Mouse (Mus musculus): ENCODE measurements around the gene Hoxd13. TPM values are rescaled to one million over a fixed set of nuclear protein-coding genes. Genes with fewer than 3 reads are reported as not detected.

The Hoxd13 gene
- 0.10 and 0.18 TPM in 2 replicates for polyA plus RNA-seq (2015; fragmentation: Nextera tagmentation; extraction: Ambion mirVana)

DNA sequence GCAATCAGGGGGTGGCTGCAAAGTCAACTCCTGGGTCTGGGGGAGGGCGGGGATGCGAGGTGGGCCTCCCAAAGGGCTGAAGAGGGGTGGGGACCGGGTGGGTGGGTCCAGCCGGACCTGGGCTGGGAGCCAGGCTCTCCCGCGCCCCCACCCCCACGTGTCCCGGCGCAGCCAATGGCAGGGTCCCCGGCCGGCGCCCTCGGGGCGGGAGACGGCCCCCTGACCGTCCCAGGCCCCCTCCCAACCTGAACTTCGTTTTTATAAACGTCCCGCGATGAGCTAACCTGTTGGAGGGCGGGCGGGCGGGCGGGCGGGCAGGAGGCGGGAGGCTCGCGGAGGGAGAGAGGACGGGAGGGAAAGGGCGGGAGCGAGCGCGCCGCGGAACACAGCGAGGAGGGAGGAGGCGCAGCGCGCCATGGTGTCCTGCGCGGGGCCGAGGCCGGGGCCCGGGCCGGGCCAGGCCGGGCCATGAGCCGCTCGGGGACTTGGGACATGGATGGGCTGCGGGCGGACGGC lies at the start of gene Hoxd13:
Hoxd13 (plus strand) TSS at position 469 of the 516 bp plus-strand sequence.

DNA sequence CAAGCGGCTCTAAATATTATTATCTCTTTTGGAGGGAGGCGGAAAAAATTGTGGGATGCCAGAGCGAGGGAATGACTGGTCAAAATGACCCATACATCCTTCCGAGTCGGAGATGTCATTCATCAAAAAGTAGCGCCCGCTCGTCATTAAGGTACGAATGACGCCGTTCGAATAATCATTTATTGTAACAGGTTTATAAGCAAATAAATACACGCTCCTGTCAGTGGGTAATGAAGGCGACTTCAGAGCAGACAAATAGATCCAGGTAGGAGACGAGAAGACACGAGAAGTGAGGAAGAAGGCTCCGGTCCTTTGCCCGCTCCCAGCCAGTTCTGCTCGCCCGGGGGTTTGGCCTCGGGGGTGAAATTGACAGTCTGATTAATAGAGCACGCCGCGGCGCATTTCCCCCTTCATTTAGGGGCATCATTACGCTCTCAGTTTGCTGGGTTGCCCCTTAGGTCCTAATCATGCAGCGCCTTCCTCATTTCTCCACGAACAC lies 8.6 kb upstream of the Hoxd13 start, which contains the start of gene Evx2:
Evx2 (minus strand) TSS at position 51 of the 499 bp plus-strand sequence.

DNA sequence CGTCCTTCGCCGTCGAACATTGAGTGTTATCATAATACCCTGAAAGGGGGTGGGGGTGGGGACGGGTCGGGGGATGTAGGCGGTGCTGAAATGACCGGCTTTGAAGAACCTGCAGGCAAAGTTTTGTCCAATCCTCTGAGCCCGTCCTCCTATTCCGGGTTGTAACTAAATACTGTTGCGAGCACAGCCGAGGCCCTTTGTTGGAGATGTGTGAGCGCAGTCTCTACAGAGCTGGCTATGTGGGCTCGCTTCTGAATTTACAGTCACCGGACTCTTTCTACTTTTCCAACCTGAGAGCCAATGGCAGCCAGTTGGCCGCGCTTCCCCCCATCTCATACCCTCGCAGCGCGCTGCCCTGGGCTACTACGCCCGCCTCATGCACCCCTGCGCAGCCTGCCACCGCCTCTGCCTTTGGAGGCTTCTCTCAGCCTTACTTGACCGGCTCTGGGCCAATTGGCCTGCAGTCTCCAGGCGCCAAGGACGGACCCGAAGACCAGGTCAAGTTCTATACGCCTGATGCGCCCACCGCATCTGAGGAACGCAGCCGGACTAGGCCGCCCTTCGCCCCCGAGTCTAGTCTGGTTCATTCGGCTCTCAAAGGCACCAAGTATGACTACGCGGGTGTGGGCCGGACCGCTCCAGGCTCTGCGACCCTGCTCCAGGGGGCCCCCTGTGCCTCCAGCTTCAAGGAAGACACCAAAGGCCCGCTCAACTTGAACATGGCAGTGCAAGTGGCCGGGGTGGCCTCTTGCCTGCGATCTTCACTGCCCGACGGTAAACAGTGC lies 7.0 kb downstream of the Hoxd13 start, which contains the start of gene Hoxd12:
Hoxd12 (plus strand) TSS at position 133 of the 785 bp plus-strand sequence.

DNA sequence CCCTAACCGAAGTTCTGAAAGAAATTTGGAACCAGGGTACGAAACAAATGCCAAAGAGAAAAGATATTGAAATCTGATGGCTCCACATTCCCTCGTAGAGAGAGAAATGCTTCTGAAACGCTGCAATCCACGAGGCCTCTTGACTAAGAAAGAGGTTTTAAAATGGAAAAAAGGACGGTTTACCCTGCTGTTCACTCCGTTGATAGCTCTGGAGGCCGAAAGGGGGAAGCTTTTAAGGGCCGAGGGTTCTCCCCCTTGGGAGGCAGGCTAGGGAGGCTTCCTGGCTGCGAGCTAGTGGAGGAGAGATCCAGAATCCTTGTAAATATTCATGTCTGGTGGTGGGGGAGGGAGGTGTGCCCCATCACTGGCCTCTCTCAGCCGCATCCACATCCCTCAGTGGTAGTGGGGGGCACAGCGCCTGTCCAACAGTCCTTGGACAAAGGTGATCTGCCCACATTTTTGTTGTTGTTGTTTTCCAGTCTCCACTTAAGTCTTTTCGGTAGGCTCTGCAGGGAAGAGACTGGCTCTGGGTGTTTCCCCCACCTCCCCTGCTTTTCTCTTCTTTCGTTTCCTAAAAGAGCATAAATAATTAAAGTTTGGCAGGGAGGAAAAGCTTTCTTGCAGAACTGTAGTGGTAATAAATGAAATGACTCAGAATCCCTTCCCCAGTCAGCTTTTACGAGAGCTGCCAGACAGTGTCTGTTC lies 10.9 kb downstream of the Hoxd13 start, which contains the start of gene Hoxd11:
Hoxd11 (plus strand) TSS at position 667 of the 705 bp plus-strand sequence.

DNA sequence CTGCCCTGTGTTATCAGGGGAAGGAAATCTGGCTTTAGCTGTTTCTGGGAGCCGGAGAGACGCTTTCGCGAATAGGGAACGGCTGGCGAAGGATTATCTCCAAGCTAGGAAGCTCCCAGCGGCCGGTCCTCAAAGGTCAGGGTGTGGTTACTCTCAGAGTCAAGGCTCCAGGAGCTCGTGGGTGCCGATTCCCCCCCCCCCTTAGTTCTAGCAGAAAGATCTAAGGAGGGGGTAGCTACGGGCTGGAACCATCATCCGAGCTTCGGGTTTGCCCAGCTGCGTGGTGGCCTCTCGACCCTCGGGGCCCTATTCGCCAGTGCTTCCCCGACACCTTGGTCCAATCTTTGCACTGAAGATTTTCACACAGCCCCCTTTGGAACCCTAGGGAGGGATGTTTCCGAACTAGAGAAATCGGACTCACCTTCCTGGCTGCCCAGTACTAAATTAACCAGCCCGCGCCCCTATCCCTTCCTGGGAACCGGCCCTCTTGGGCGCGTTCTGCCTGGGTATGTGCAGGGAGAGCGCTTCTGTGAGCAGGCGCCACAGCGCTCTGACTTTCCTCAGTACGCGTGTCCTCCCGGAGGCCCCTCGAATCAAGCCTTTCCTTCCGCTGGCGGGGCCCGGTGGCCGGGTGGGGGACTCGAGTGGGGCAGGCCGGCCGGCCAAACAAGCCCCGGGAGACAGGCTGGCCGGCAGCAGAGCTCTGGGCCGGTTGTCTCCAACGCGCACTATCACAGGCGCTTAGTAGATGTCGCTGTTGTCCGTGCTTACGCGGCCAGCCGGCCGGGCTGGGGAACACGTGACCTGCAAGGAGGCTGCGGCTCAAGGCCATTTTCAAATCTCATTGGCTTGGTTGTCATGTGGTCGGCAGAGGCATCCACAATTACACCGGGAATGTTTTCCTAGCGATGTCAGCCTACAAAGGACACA lies 23.2 kb downstream of the Hoxd13 start, which contains the start of gene Hoxd10:
Hoxd10 (plus strand) TSS at position 903 of the 930 bp plus-strand sequence.

DNA sequence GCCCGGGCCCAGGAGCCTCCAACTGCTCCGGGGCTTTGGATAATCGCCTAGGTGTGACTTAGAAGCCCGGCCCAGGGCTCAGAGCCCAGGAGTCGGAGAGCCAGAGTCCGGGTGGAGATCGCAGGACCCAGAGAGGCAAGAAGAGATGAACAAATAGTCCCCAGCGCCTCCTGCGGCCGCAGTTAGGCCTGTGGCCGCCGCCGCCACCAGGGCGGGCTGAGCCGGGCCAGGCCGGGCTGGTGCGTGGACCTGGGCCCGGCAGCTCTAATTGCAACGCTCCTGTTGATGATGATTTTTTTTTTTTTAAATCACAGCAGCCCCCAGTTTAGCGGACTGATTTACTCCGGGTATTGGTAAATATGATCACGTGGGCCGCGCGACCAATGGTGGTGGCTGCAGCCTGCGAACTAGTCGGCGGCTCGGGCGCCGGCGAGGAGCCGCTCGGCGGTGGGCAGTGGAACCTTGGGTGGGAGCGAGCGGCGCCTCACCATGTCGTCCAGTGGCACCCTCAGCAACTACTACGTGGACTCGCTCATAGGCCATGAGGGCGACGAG lies 29.5 kb downstream of the Hoxd13 start, which contains the start of gene Hoxd9:
Hoxd9 (plus strand) TSS at position 161 of the 555 bp plus-strand sequence.

DNA sequence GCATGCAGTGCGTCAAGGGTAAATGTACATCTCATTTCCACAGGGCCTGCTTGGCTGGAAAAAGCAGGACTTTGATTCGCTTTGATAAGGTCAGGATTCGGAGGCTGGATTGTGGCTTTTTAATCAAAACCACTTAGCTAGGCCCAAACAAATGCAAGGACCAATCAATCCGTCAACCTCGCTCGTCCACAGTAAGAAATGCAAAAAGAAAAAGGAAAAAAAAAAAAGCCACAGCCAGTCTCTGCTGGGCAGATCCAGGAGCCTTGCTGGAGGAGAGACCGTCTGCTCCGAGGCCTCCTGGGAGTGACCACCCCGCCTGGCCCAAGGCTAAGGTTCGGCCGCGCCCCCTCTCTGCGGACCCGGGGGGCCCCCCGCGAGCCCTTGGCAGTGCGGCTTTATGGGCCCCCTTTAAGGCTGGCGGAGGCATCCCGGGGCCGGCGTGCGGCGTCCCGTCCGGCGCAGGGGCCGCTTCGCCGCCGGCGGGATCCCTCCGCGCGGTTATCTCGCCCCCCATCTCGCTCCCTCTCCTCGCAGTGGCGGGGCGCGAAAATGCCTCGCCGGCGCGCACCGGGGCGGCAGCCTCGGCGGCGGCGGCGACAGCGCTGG lies 36.4 kb downstream of the Hoxd13 start, which contains the start of gene Hoxd8:
Hoxd8 (plus strand) TSS at position 223 of the 606 bp plus-strand sequence.

DNA sequence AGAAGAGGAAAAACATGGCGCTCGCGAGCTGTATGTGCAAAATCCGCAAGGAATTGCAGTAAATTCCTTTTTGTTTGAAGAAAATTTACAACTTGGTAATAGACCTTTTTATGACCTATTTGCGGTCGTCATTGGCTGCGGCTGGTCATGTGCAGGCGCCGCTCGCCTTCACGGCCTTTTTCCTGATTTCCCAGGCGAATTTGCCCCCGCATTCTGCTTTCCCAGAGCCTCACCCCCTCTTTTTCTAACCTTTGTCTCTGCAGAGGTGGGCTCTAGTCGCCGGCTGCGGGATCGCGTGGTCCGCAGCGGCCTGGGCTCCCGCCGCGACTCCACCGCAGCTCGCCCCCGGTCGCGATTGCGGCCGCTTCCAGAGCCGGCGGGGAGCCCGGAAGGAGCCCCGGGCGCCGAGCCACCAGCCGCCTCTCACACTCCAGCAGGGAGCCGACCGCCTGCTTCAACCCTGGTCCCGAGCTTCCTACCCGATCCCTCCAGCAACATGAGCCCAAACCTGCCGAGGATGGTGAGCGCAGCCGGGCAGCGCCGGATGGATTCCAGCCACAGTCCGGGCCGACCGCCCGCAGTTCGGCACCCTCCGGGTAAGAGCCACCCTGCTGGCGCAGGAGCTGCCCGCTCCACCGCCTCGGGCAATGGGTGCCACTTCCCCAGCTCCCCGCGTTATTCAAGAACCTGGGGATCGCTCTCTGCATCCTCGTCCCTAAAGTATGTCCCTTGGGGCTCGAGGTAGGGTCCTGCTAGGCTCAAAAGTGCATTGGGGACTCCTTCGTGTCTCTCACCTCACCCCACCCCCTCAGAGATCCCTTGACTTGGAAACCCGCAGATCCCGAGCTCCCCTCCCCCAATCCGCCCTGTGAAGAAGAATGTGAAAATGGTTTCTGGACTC lies 43.9 kb downstream of the Hoxd13 start, which contains the start of the genes Hoxd3 and Hoxd4:
Hoxd3 (plus strand) TSS at position 207 of the 901 bp plus-strand sequence.
Hoxd4 (plus strand) TSS at position 209 of the 901 bp plus-strand sequence.

Small RNA genes within 50 kb of the gene (microRNA-seq; reads per million reads assigned to microRNA genes)
- gene Gm44463: not detected

Other genes with a start within 250 kb of the Hoxd13 start
- gene Lnpk, start 88.9 kb upstream of the Hoxd13 start, polyA plus RNA-seq (2015; fragmentation: Nextera tagmentation; extraction: Ambion mirVana): 31.1 and 35.3 TPM in 2 replicates
- 0.19 and 0.41 TPM in 2 replicates for gene Evx2, start 8.8 kb upstream of the Hoxd13 start, polyA plus RNA-seq (2015; fragmentation: Nextera tagmentation; extraction: Ambion mirVana)
- gene Hoxd12, start 6.7 kb downstream of the Hoxd13 start, polyA plus RNA-seq (2015; fragmentation: Nextera tagmentation; extraction: Ambion mirVana): 0.14 TPM in 1 of 2 replicates, not detected in the other
- 3.7 and 10.0 TPM in 2 replicates for gene Hoxd11, start 11.2 kb downstream of the Hoxd13 start, polyA plus RNA-seq (2015; fragmentation: Nextera tagmentation; extraction: Ambion mirVana)
- gene Hoxd10, start 23.6 kb downstream of the Hoxd13 start, polyA plus RNA-seq (2015; fragmentation: Nextera tagmentation; extraction: Ambion mirVana): 77.5 and 127 TPM in 2 replicates
- 23.0 and 34.9 TPM in 2 replicates for gene Hoxd9, start 29.4 kb downstream of the Hoxd13 start, polyA plus RNA-seq (2015; fragmentation: Nextera tagmentation; extraction: Ambion mirVana)
- gene Hoxd8, start 36.3 kb downstream of the Hoxd13 start, polyA plus RNA-seq (2015; fragmentation: Nextera tagmentation; extraction: Ambion mirVana): 11.9 and 12.2 TPM in 2 replicates
- 8.8 and 9.1 TPM in 2 replicates for gene Hoxd3, start 43.6 kb downstream of the Hoxd13 start, polyA plus RNA-seq (2015; fragmentation: Nextera tagmentation; extraction: Ambion mirVana)
- 2.5 and 3.1 TPM in 2 replicates for gene Hoxd4, start 43.6 kb downstream of the Hoxd13 start, polyA plus RNA-seq (2015; fragmentation: Nextera tagmentation; extraction: Ambion mirVana)
- gene Gm28230, start 58.4 kb downstream of the Hoxd13 start, polyA plus RNA-seq (2015; fragmentation: Nextera tagmentation; extraction: Ambion mirVana): 0.62 and 0.75 TPM in 2 replicates
- gene Hoxd1, start 94.7 kb downstream of the Hoxd13 start, polyA plus RNA-seq (2015; fragmentation: Nextera tagmentation; extraction: Ambion mirVana): 0.43 and 1.3 TPM in 2 replicates
- gene Mtx2, start 157.5 kb downstream of the Hoxd13 start, polyA plus RNA-seq (2015; fragmentation: Nextera tagmentation; extraction: Ambion mirVana): 144 and 155 TPM in 2 replicates